Mouse (Mus musculus) CH12.LX (cell line): ENCODE data around the gene Nkapl. TPM values are rescaled to one million over a fixed set of nuclear protein-coding genes. Genes with fewer than 3 reads are reported as not detected.
"Not testable (repeated sequence)": the region's sequence is repeated elsewhere in the genome, so short reads cannot be mapped to it uniquely, and the experiment has no call there.

Experiments
- DNase-seq: peaks from one replicate; pipeline ENCODE4 v3.0.0-alpha.2; 2013; ENCODE audit errors: extremely low read depth
- H3K27ac ChIP-seq: 2 replicates; pipeline ENCODE4 v1.5.1; 2012; ENCODE audit warnings: low read depth, mild to moderate bottlenecking, control low read depth, moderate library complexity; ENCODE audit not compliant: insufficient read depth
- H3K27me3 ChIP-seq: replicated peaks from 2 replicates; pipeline ENCODE3; 2012; ENCODE audit warnings: inconsistent platforms
- H3K36me3 ChIP-seq, 2 experiments: replicated peaks in 1 of 2; 2 replicates each; pipeline versions ENCODE3 to v1.6.1; 2012; ENCODE audit warnings: inconsistent platforms in 1 of 2, low read length in 1 of 2, mild to moderate bottlenecking in 1 of 2, mixed read lengths in 1 of 2, moderate library complexity in 1 of 2; ENCODE audit not compliant: control insufficient read depth in 1 of 2, insufficient read depth in 1 of 2
- H3K4me1 ChIP-seq, 2 experiments: 2 replicates each; pipeline ENCODE4 v1.6.1; 2012; ENCODE audit warnings: inconsistent platforms in 1 of 2, moderate library complexity in 1 of 2; ENCODE audit not compliant: insufficient read depth in 2 of 2, control insufficient read depth in 1 of 2
- H3K4me2 ChIP-seq: 2 replicates; pipeline ENCODE4 v1.6.1; 2012; ENCODE audit warnings: low read depth, mild to moderate bottlenecking, control low read depth; ENCODE audit not compliant: poor library complexity, insufficient read depth, severe bottlenecking
- H3K4me3 ChIP-seq, 3 experiments: fragments of 150-350 bp in 1 of 3; sonication (generic) in 1 of 3; replicated peaks in 1 of 3; 2 replicates each; pipeline versions ENCODE3 to v1.5.1; 2011 to 2012; ENCODE audit warnings: low read depth in 2 of 3, low read length in 2 of 3, mild to moderate bottlenecking in 2 of 3, moderate library complexity in 2 of 3, control low read depth in 1 of 3, improper control_type of control experiment in 1 of 3, inconsistent platforms in 1 of 3, mixed read lengths in 1 of 3; ENCODE audit not compliant: poor library complexity in 1 of 3
- H3K79me2 ChIP-seq: replicated peaks from 2 replicates; pipeline ENCODE4 v1.6.1; 2012; ENCODE audit warnings: mild to moderate bottlenecking, moderate library complexity; ENCODE audit not compliant: control insufficient read depth, poor library complexity, insufficient read depth, severe bottlenecking; ENCODE audit errors: extremely low read depth
- H3K9ac ChIP-seq: 2 replicates; pipeline ENCODE4 v1.6.1; 2012; ENCODE audit warnings: low read depth, mild to moderate bottlenecking, control low read depth, moderate library complexity; ENCODE audit not compliant: insufficient read depth
- H3K9me3 ChIP-seq: replicated peaks from 2 replicates; pipeline ENCODE3; 2012; ENCODE audit warnings: low read length, inconsistent platforms, mixed read lengths
- BHLHE40 ChIP-seq: IDR thresholded peaks from 2 replicates; pipeline ENCODE4 v1.6.1; 2011; ENCODE audit warnings: mild to moderate bottlenecking, low read depth, low read length, improper control_type of control experiment
- EP300 ChIP-seq: IDR thresholded peaks from 2 replicates; pipeline ENCODE4 v1.6.1; 2011; ENCODE audit warnings: low read length, improper control_type of control experiment
- GABPA ChIP-seq: IDR thresholded peaks from 2 replicates; pipeline ENCODE4 v1.6.1; 2012; ENCODE audit warnings: low read depth, low read length, improper control_type of control experiment, inconsistent platforms; ENCODE audit not compliant: insufficient replicate concordance
- HCFC1 ChIP-seq: IDR thresholded peaks from 2 replicates; pipeline ENCODE4 v1.6.1; 2012; ENCODE audit warnings: low read depth, mild to moderate bottlenecking, inconsistent platforms, low read length, improper control_type of control experiment
- MAFK ChIP-seq: IDR thresholded peaks from 2 replicates; pipeline ENCODE4 v1.6.1; 2011; ENCODE audit warnings: low read length, improper control_type of control experiment; ENCODE audit not compliant: insufficient replicate concordance
- MAX ChIP-seq: IDR thresholded peaks from 2 replicates; pipeline ENCODE4 v1.6.1; 2011; ENCODE audit warnings: low read length, improper control_type of control experiment
- MAZ ChIP-seq: IDR thresholded peaks from 2 replicates; pipeline ENCODE4 v1.6.1; 2012; ENCODE audit warnings: low read depth, mild to moderate bottlenecking, inconsistent platforms, low read length, improper control_type of control experiment, moderate library complexity
- MXI1 ChIP-seq: IDR thresholded peaks from 2 replicates; pipeline ENCODE4 v1.6.1; 2011; ENCODE audit warnings: mild to moderate bottlenecking, low read depth, low read length, improper control_type of control experiment
- NELFE ChIP-seq: IDR thresholded peaks from 2 replicates; pipeline ENCODE4 v1.6.1; 2011; ENCODE audit warnings: low read depth, low read length, improper control_type of control experiment
- NRF1 ChIP-seq: IDR thresholded peaks from 2 replicates; pipeline ENCODE4 v1.6.1; 2014; ENCODE audit warnings: low read depth, mild to moderate bottlenecking, inconsistent platforms, low read length, improper control_type of control experiment, moderate library complexity
- RAD21 ChIP-seq: IDR thresholded peaks from 2 replicates; pipeline ENCODE4 v1.6.1; 2011; ENCODE audit warnings: low read depth, mild to moderate bottlenecking, low read length, improper control_type of control experiment, moderate library complexity
- RCOR1 ChIP-seq: conservative IDR thresholded peaks from 2 replicates; pipeline ENCODE4 v1.6.1; 2012; ENCODE audit warnings: low read depth, mild to moderate bottlenecking, inconsistent platforms, low read length, improper control_type of control experiment
- SMC3 ChIP-seq: IDR thresholded peaks from 2 replicates; pipeline ENCODE4 v1.6.1; 2011; ENCODE audit warnings: low read depth, low read length, improper control_type of control experiment
- TBP ChIP-seq: conservative IDR thresholded peaks from 2 replicates; pipeline ENCODE4 v1.6.1; 2011; ENCODE audit warnings: low read depth, low read length, improper control_type of control experiment
- USF2 ChIP-seq: conservative IDR thresholded peaks from 2 replicates; pipeline ENCODE4 v1.6.1; 2011; ENCODE audit warnings: low read depth, low read length, improper control_type of control experiment
- ZC3H11A ChIP-seq: IDR thresholded peaks from 2 replicates; pipeline ENCODE4 v1.6.1; 2012; ENCODE audit warnings: low read depth, mild to moderate bottlenecking, inconsistent platforms, low read length, improper control_type of control experiment
- ZNF384 ChIP-seq: IDR thresholded peaks from 2 replicates; pipeline ENCODE4 v1.6.1; 2012; ENCODE audit warnings: low read depth, low read length, improper control_type of control experiment, inconsistent platforms
- dilution Hi-C: fragments of 300-500 bp; cut with MboI; formaldehyde crosslinking; loops from 2 replicates; pipeline ENCODE4 v1.14.3; 2020; ENCODE audit warnings: low sequenced_read_pairs; ENCODE audit not compliant: extremely low pct_unique_long_range_greater_than_20kb, extremely low pct_ligation_motif_present
- in situ Hi-C: fragments of 300-500 bp; cut with MboI; formaldehyde crosslinking; loops from 3 replicates; pipeline ENCODE4 v1.14.3; 2019; ENCODE audit warnings: low sequenced_read_pairs, low pct_ligation_motif_present, low pct_unique_long_range_greater_than_20kb, mixed read lengths
- polyA plus RNA-seq: library from polyadenylated mRNA; unstranded; fragments of >175 nt; gene quantifications from 2 replicates; pipeline ENCODE4 v1.2.1, GENCODE M21; 2012; ENCODE audit warnings: low read depth; ENCODE audit not compliant: insufficient read length
- total RNA-seq, 2 experiments: library from RNA; depleted of rRNA; stranded (reverse); fragments of 300-350 nt in 1 of 2; fragments of >200 nt in 1 of 2; gene quantifications; 2 replicates each; pipeline ENCODE4 v1.2.3; 2012 to 2014

Gene Nkapl
- total and polyA plus RNA-seq, 3 experiments: 0.26 to 0.90 (median 0.76) TPM

DNA sequence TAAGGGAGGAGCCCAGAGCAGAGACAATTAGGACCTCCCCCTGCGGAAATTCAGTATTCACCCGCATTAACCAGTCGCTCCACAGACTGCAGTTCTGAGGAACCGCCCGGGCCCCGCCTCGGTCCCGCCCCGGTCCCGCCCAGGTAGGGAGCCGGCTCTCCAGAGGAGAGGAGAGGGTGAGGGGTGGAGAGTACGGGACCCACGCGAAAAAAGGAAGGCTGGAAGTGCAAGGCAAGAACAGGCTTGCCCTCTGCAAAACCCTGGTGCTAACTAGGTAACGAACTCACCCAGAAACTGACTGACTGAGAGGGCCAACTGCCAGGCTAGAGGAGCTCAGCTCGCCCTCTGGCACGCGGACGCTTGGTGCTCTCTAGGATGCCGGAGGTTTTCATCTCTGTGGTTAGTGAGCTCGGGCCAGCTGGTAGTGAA lies 37.9 kb upstream of the Nkapl start (continued):
- TF ChIP-seq RCOR1 (no peak), NELFE (peak; percentile 70; the same call in 1 of the 2 replicates), USF2 (no peak), SMC3 (no peak), RAD21 (no peak; the same call in 1 of the 2 replicates), ZC3H11A (no peak), MXI1 (peak; percentile 79; the same call in 1 of the 2 replicates), NRF1 (no peak), EP300 (no peak), ZNF384 (no peak), MAFK (no peak), MAX (peak; percentile 90), BHLHE40 (peak; percentile 71), HCFC1 (peak; percentile 71), TBP (peak; percentile 60; the same call in 1 of the 2 replicates), GABPA (0 out of 2 replicates have a peak, but pooled peaks have one; percentile 13)
- TF ChIP-seq, all 38 proteins: peak for 14

DNA sequence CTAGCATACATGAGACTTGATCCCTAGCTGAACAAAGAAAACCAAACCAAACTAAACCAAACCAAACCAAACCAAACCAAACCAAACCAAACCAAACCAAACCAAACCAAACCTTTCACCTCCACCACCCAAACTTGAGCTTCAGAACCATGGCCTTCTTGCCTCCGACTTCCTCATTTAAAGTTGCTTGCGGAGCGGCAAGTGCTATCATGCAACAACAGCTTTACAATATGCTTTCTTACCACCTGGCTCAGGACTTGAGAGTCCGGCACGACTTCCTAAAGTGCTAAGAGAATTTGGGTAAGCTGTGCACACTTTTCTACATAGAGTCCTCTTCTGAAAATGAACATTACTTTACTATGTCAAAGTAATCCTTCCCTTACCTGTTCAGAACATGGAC lies 34.0 kb upstream of the Nkapl start:
- no peak overlapping the region for H3K9ac ChIP-seq
- no peaks in the 10 kb centered on the region for H3K36me3 ChIP-seq
- H3K27ac ChIP-seq: no peak overlapping the region
- H3K4me3 ChIP-seq: no peak overlapping the region
- dilution Hi-C loops: no loop called here
- no peaks in the 10 kb centered on the region for H3K79me2 ChIP-seq
- H3K27me3 ChIP-seq: no peaks in the 10 kb centered on the region
- DNase-seq: no peak
- no peak overlapping the region for H3K4me2 ChIP-seq
- TF ChIP-seq MAZ: no peak
- TF ChIP-seq, all 38 proteins: peak for 0
- Histone ChIP-seq H3K9me3 (no peaks in the 10 kb centered on the region), H3K4me1 (peaks cover 0 to 9% of the 10 kb centered on the region in 2 experiments; a peak in 2 of 4 replicates)
- in situ Hi-C loops: no loop called here

GRCm38 (mm10) chr13:21501182-21501581 lies 32.9 kb upstream of the Nkapl start, which contains the start of gene Gm11273:
TSS of gene Gm11273 (minus strand) at chr13:21501418.
- H3K27me3 ChIP-seq, H3K36me3 ChIP-seq, H3K4me3 ChIP-seq, H3K4me2 ChIP-seq, H3K9me3 ChIP-seq, dilution Hi-C loops, H3K4me1 ChIP-seq, H3K9ac ChIP-seq, H3K27ac ChIP-seq, DNase-seq, H3K79me2 ChIP-seq, in situ Hi-C loops: not testable (repeated sequence)
